Mouse (Mus musculus): ENCODE data around the gene Ptn. TPM values are rescaled to one million over a fixed set of nuclear protein-coding genes. Genes with fewer than 3 reads are reported as not detected.

Ptn gene
- polyA plus RNA-seq, 1 experiment from 2014 or later, result 113 TPM

GRCm38 (mm10) chr6:36782481-36782880 lies 27.5 kb downstream of the Ptn start:
- Histone ChIP-seq H3K36me3 (ENCODE audit: insufficient read depth) (no peaks in the 10 kb centered on the region), H3K9me3 (ENCODE audit: low read depth, low read length) (no peaks in the 10 kb centered on the region), H3K27ac (ENCODE audit: low read depth) (no peak overlapping the region; the same call in 1 of the 2 replicates), H3K27me3 (ENCODE audit: insufficient read depth, low read length) (no peaks in the 10 kb centered on the region), H3K4me3 (ENCODE audit: low read depth, low read length) (no peak overlapping the region), H3K9ac (no peak overlapping the region), H3K4me2 (no peak overlapping the region), H3K4me1 (ENCODE audit: insufficient read depth) (peaks cover 2% of the 10 kb centered on the region; the same call in 1 of the 2 replicates)
- ATAC-seq (ENCODE audit: insufficient read depth) (no peak), DNase-seq (no peak)
- WGBS, result 71% methylated on average over 4 of the region's 4 CpGs
- no peak for TF ChIP-seq CTCF (IDR thresholded peaks at IDR 0.05; ENCODE audit: low read depth)

GRCm38 (mm10) chr6:36777567-36778337 lies 32.3 kb downstream of the Ptn start:
- Histone ChIP-seq H3K9me3 (ENCODE audit: low read depth, low read length) (no peaks in the 10 kb centered on the region), H3K27me3 (ENCODE audit: insufficient read depth, low read length) (no peaks in the 10 kb centered on the region), H3K9ac (no peak overlapping the region), H3K27ac (ENCODE audit: low read depth) (no peak overlapping the region), H3K4me1 (ENCODE audit: insufficient read depth) (peaks cover 7% of the 10 kb centered on the region; the same call in 1 of the 2 replicates), H3K4me2 (no peak overlapping the region), H3K36me3 (ENCODE audit: insufficient read depth) (no peaks in the 10 kb centered on the region), H3K4me3 (ENCODE audit: low read depth, low read length) (no peak overlapping the region)
- no peak for TF ChIP-seq CTCF (IDR thresholded peaks at IDR 0.05; ENCODE audit: low read depth)
- ATAC-seq (ENCODE audit: insufficient read depth) (peak; percentile 24; the same call in 1 of the 2 replicates), DNase-seq (peak; percentile 68)
- 59% methylated on average over 7 of the region's 7 CpGs for WGBS

- Histone ChIP-seq H3K4me2 (no peak overlapping the region), H3K9me3 (ENCODE audit: low read depth, low read length) (no peaks in the 10 kb centered on the region), H3K9ac (no peak overlapping the region), H3K36me3 (ENCODE audit: insufficient read depth) (no peaks in the 10 kb centered on the region), H3K27ac (ENCODE audit: low read depth) (no peak overlapping the region), H3K4me1 (ENCODE audit: insufficient read depth) (peaks cover 7% of the 10 kb centered on the region; the same call in 1 of the 2 replicates), H3K27me3 (ENCODE audit: insufficient read depth, low read length) (no peaks in the 10 kb centered on the region), H3K4me3 (ENCODE audit: low read depth, low read length) (no peak overlapping the region)
- peak; percentile 47 for DNase-seq
- TF ChIP-seq CTCF (IDR thresholded peaks at IDR 0.05; ENCODE audit: low read depth), result no peak
- 22% methylated on average over 2 of the region's 2 CpGs for WGBS
- no peak for ATAC-seq (ENCODE audit: insufficient read depth)
Measured at GRCm38 (mm10) chr6:36777039-36777438, 33.0 kb downstream of the Ptn start.

- DNase-seq (no peak), ATAC-seq (ENCODE audit: insufficient read depth) (no peak)
- WGBS, result 70% methylated on average over 10 of the region's 10 CpGs
- H3K9me3 ChIP-seq (ENCODE audit: low read depth, low read length), result no peaks in the 10 kb centered on the region
- H3K4me3 ChIP-seq (ENCODE audit: low read depth, low read length), result no peak overlapping the region
- no peak overlapping the region for H3K27ac ChIP-seq (ENCODE audit: low read depth)
- no peak overlapping the region for H3K9ac ChIP-seq
- H3K27me3 ChIP-seq (ENCODE audit: insufficient read depth, low read length), result no peaks in the 10 kb centered on the region
- H3K4me2 ChIP-seq, result no peak overlapping the region
- H3K4me1 ChIP-seq (ENCODE audit: insufficient read depth), result peaks cover 7% of the 10 kb centered on the region; the same call in 1 of the 2 replicates
- H3K36me3 ChIP-seq (ENCODE audit: insufficient read depth), result no peaks in the 10 kb centered on the region
- TF ChIP-seq CTCF (IDR thresholded peaks at IDR 0.05; ENCODE audit: low read depth), result no peak
Measured at GRCm38 (mm10) chr6:36775647-36776360, 34.2 kb downstream of the Ptn start.

- no peak for TF ChIP-seq CTCF (IDR thresholded peaks at IDR 0.05; ENCODE audit: low read depth)
- 70% methylated on average over 2 of the region's 2 CpGs for WGBS
Measured at GRCm38 (mm10) chr6:36772541-36772940, 37.5 kb downstream of the Ptn start.

GRCm38 (mm10) chr6:36769012-36769411 lies 41.0 kb downstream of the Ptn start:
- no peak for DNase-seq
- 86% methylated on average over 3 of the region's 3 CpGs for WGBS
- peaks cover 2% of the 10 kb centered on the region; the same call in 1 of the 2 replicates for H3K36me3 ChIP-seq (ENCODE audit: insufficient read depth)
- H3K4me3 ChIP-seq (ENCODE audit: low read depth, low read length), result no peak overlapping the region
- H3K27ac ChIP-seq (ENCODE audit: low read depth), result no peak overlapping the region
- TF ChIP-seq CTCF (IDR thresholded peaks at IDR 0.05; ENCODE audit: low read depth), result no peak
- H3K4me2 ChIP-seq, result no peak overlapping the region
- ATAC-seq (ENCODE audit: insufficient read depth), result no peak
- no peak overlapping the region for H3K9ac ChIP-seq
- no peaks in the 10 kb centered on the region for H3K27me3 ChIP-seq (ENCODE audit: insufficient read depth, low read length)
- H3K4me1 ChIP-seq (ENCODE audit: insufficient read depth), result no peaks in the 10 kb centered on the region
- no peaks in the 10 kb centered on the region for H3K9me3 ChIP-seq (ENCODE audit: low read depth, low read length)

More at GRCm38 (mm10) chr6:36772541-36772940, 37.5 kb downstream of the Ptn start:
- H3K9me3 ChIP-seq (ENCODE audit: low read depth, low read length), result no peaks in the 10 kb centered on the region
- H3K4me1 ChIP-seq (ENCODE audit: insufficient read depth), result peaks cover 5% of the 10 kb centered on the region; the same call in 1 of the 2 replicates
- no peak overlapping the region for H3K4me3 ChIP-seq (ENCODE audit: low read depth, low read length)
- H3K27ac ChIP-seq (ENCODE audit: low read depth), result no peak overlapping the region
- no peak overlapping the region for H3K9ac ChIP-seq
- no peak overlapping the region for H3K4me2 ChIP-seq
- H3K36me3 ChIP-seq (ENCODE audit: insufficient read depth), result peaks cover 2% of the 10 kb centered on the region; the same call in 1 of the 2 replicates
- ATAC-seq (ENCODE audit: insufficient read depth) (no peak), DNase-seq (no peak)
- H3K27me3 ChIP-seq (ENCODE audit: insufficient read depth, low read length), result no peaks in the 10 kb centered on the region

- H3K27ac ChIP-seq (ENCODE audit: low read depth), result no peak overlapping the region
- H3K4me1 ChIP-seq (ENCODE audit: insufficient read depth), result no peaks in the 10 kb centered on the region
- no peaks in the 10 kb centered on the region for H3K27me3 ChIP-seq (ENCODE audit: insufficient read depth, low read length)
- DNase-seq (no peak), ATAC-seq (ENCODE audit: insufficient read depth) (no peak)
- no peak overlapping the region for H3K9ac ChIP-seq
- no peak overlapping the region for H3K4me3 ChIP-seq (ENCODE audit: low read depth, low read length)
- WGBS, result 92% methylated on average over 3 of the region's 3 CpGs
- H3K9me3 ChIP-seq (ENCODE audit: low read depth, low read length), result no peaks in the 10 kb centered on the region
- peaks cover 2% of the 10 kb centered on the region; the same call in 1 of the 2 replicates for H3K36me3 ChIP-seq (ENCODE audit: insufficient read depth)
- TF ChIP-seq CTCF (IDR thresholded peaks at IDR 0.05; ENCODE audit: low read depth), result no peak
- H3K4me2 ChIP-seq, result no peak overlapping the region
Measured at GRCm38 (mm10) chr6:36766941-36767340, 43.1 kb downstream of the Ptn start.

All from lung, embryonic 14.5 days (tissue).